Mouse (Mus musculus) liver, embryonic 12.5 days (tissue): ENCODE measurements around the gene Fam216a. TPM values are rescaled to one million over a fixed set of nuclear protein-coding genes. Genes with fewer than 3 reads are reported as not detected.
A peak's percentile ranks its signal among the peaks of the same experiment; 100 is the strongest.

Experiments
- ATAC-seq: fragments of 200-750 bp; cut with Nextera tagmentation; 2 replicates; pipeline ENCODE4 v1.8.0; 2017; ENCODE audit warnings: moderate number of reproducible peaks, mild to moderate bottlenecking, moderate library complexity
- H3K27ac ChIP-seq: fragments of 300-500 bp; sonication (generic); 2 replicates; pipeline ENCODE4 v1.5.1; 2016; ENCODE audit warnings: mild to moderate bottlenecking
- H3K27me3 ChIP-seq: fragments of 300-500 bp; sonication (generic); replicated peaks from 2 replicates; pipeline ENCODE4 v1.6.1; 2016; ENCODE audit warnings: mild to moderate bottlenecking, moderate library complexity
- H3K36me3 ChIP-seq: fragments of 300-500 bp; sonication (generic); 2 replicates; pipeline ENCODE4 v1.6.1; 2016; ENCODE audit warnings: mild to moderate bottlenecking, moderate library complexity
- H3K4me1 ChIP-seq: fragments of 300-500 bp; sonication (generic); 2 replicates; pipeline ENCODE4 v1.6.1; 2016
- H3K4me2 ChIP-seq: fragments of 300-500 bp; sonication (generic); 2 replicates; pipeline ENCODE4 v1.6.1; 2016; ENCODE audit warnings: mild to moderate bottlenecking, moderate library complexity
- H3K4me3 ChIP-seq: fragments of 300-500 bp; sonication (generic); 2 replicates; pipeline ENCODE4 v1.5.1; 2016; ENCODE audit warnings: mild to moderate bottlenecking, moderate library complexity
- H3K9ac ChIP-seq: fragments of 300-500 bp; sonication (generic); 2 replicates; pipeline ENCODE4 v1.6.1; 2016; ENCODE audit warnings: mild to moderate bottlenecking, moderate library complexity
- H3K9me3 ChIP-seq: fragments of 300-500 bp; sonication (generic); replicated peaks from 2 replicates; pipeline ENCODE4 v1.6.1; 2016; ENCODE audit warnings: mild to moderate bottlenecking, moderate library complexity
- WGBS: fragments of 180-500 bp; shearing (Covaris S2); methylation state at CpG from one replicate; pipeline ENCODE4 v1.1.7; 2016; ENCODE audit not compliant: insufficient replicate concordance; 5-methylcytosine and 5-hydroxymethylcytosine counted together
- polyA plus RNA-seq: library from polyadenylated mRNA; unstranded; fragments of >200 nt; fragmentation: Nextera tagmentation; extraction: Ambion mirVana; gene quantifications from 2 replicates; pipeline ENCODE4 v1.2.1, GENCODE M21; 2016

Gene Fam216a
- polyA plus RNA-seq, 1 experiment from 2014 or later = 31.6 TPM

DNA sequence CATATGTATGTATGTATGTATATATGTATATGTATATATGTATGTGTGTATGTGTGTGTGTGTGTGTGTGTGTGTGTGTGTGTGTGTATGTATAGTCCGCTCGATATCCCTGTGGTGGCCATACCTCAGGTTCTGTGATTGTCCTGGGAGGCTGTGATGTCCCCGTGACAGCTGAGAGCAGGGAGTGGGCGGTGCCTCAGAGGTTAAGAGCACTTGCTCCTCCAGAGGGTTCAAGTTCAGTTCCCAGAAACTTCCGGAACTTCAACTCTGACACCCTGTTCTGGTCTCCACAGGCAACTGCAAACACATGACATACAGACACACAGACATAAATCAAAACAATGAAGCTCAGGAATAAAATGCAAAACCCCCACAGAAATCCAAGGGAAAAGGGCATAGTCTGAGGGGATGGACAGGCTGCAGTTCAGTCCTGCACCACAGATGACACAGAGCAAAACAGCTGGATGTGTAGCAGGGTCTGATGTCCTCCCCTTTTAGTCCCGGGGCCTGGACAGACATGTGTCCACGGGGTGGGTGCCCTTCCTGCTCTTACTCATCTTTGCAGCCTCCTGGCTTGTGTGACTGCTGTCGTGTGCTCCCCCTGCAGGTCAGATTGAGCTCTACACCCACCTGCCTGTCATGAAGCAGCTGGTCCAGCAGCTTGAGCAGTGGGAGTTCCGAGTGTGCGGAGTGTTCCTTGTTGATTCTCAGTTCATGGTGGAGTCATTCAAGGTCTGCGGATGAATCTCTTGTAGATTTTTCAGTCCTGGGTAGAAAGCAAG lies 7.4 kb upstream of the Fam216a start:
- 55% methylated on average over 11 of the region's 11 CpGs for WGBS
- Histone ChIP-seq H3K36me3 (peaks cover 74% of the 10 kb centered on the region), H3K27me3 (no peaks in the 10 kb centered on the region), H3K27ac (no peak overlapping the region), H3K4me3 (no peak overlapping the region), H3K4me1 (no peaks in the 10 kb centered on the region), H3K9ac (no peak overlapping the region), H3K4me2 (no peak overlapping the region), H3K9me3 (no peaks in the 10 kb centered on the region)
- peak; percentile 68 for ATAC-seq

DNA sequence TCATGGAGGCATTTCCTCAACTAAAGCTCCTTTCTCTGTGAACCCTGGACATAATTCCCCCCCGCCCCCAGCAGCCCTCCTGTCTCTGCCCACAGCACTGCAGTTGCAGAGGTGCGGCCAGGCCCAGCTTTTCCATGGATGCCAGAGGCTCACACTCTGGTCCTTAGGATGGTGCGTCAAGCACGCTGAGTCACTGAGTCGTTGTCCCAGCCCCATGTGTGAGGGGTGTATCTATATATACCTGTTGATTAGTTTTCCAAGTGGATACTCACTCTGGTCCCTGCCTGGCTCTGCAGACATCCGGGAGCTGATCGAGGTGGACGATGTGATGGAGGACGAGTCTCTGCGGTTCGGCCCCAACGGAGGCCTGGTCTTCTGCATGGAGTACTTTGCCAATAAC lies 6.0 kb upstream of the Fam216a start:
- no peak overlapping the region for H3K4me2 ChIP-seq
- H3K36me3 ChIP-seq = peaks cover 83% of the 10 kb centered on the region
- WGBS = 89% methylated on average over 12 of the region's 12 CpGs

GRCm38 (mm10) chr5:122377101-122377833 lies 5.1 kb upstream of the Fam216a start:
- ATAC-seq = no peak
- peaks cover 75% of the 10 kb centered on the region for H3K36me3 ChIP-seq

More for the DNA sequence above, 6.0 kb upstream of the Fam216a start:
- Histone ChIP-seq H3K9ac (no peak overlapping the region), H3K4me1 (peaks cover 9% of the 10 kb centered on the region), H3K27me3 (no peaks in the 10 kb centered on the region), H3K4me3 (no peak overlapping the region), H3K27ac (no peak overlapping the region), H3K9me3 (no peaks in the 10 kb centered on the region)
- ATAC-seq = no peak

GRCm38 (mm10) chr5:122372878-122373277 lies 714 bp upstream of the Fam216a start:
- peaks cover 27% of the 10 kb centered on the region for H3K4me1 ChIP-seq
- H3K9ac ChIP-seq = peak overlapping the region; percentile 85
- H3K4me2 ChIP-seq = peak overlapping the region; percentile 87
- ATAC-seq = no peak
- peak overlapping the region; percentile 93 for H3K4me3 ChIP-seq
- H3K27ac ChIP-seq = peak overlapping the region; percentile 97
- H3K36me3 ChIP-seq = peaks cover 55% of the 10 kb centered on the region
- WGBS = 5% methylated on average over 5 of the region's 5 CpGs
- H3K9me3 ChIP-seq = no peaks in the 10 kb centered on the region
- no peaks in the 10 kb centered on the region for H3K27me3 ChIP-seq

More at GRCm38 (mm10) chr5:122377101-122377833, 5.1 kb upstream of the Fam216a start:
- H3K27me3 ChIP-seq = no peaks in the 10 kb centered on the region
- no peaks in the 10 kb centered on the region for H3K9me3 ChIP-seq
- peaks cover 13% of the 10 kb centered on the region for H3K4me1 ChIP-seq
- no peak overlapping the region for H3K4me3 ChIP-seq
- no peak overlapping the region for H3K27ac ChIP-seq
- H3K4me2 ChIP-seq = no peak overlapping the region
- no peak overlapping the region for H3K9ac ChIP-seq
- 82% methylated on average over 4 of the region's 4 CpGs for WGBS

GRCm38 (mm10) chr5:122371591-122372191 lies 473 bp downstream of the Fam216a start, which contains the start of gene Gpn3:
Gene Gpn3 (plus strand): TSS chr5:122371876.
- WGBS = under 1% methylated on average over 34 of the region's 46 CpGs
- H3K9me3 ChIP-seq = no peaks in the 10 kb centered on the region
- peak within 1 kb of the TSS; percentile 93 for H3K4me3 ChIP-seq
- H3K9ac ChIP-seq = peak within 1 kb of the TSS; percentile 85
- no peaks in the 10 kb centered on the region for H3K27me3 ChIP-seq
- peak within 1 kb of the TSS; percentile 87 for H3K4me2 ChIP-seq
- H3K4me1 ChIP-seq = peaks cover 27% of the 10 kb centered on the region
- peak; percentile 48; the same call in 1 of the 2 replicates for ATAC-seq
- peaks cover 60% of the 10 kb centered on the region for H3K36me3 ChIP-seq
- H3K27ac ChIP-seq = peak within 1 kb of the TSS; percentile 97

DNA sequence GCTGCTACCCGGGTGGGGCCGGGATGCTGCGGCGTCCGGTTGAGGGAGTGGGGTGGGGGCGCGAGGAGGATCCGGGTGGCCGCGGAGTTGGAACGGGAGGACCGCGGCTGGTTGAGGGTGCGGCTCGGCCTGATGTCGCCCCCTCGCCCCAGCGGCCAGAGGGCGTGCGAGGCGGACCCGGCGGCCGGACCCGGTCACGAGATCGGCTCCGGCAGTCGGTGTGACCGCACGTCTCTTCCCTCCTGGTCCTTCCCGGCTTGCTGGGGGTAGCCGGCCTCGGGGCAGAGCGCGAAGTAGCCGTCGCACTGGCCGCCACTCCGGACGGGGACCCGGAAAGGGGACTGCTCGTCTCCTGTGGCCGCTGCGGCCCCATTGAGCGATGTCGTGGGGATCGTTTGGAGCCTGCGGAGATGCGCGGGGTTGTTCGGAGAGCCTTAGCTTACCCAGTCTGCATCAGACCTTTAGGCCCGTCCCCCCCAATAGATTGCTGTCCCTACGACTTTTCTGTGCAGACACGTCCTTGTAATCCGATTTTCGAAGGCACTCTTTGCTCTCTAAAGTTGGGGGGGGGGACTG lies 17.6 kb downstream of the Fam216a start:
- peak; percentile 43; the same call in 1 of the 2 replicates for ATAC-seq
- Histone ChIP-seq H3K9ac (peak overlapping the region; percentile 94), H3K4me3 (peak overlapping the region; percentile 96), H3K4me2 (peak overlapping the region; percentile 92), H3K27ac (peak overlapping the region; percentile 83), H3K36me3 (peaks cover 8% of the 10 kb centered on the region), H3K9me3 (no peaks in the 10 kb centered on the region), H3K4me1 (peaks cover 19% of the 10 kb centered on the region), H3K27me3 (0 out of 2 replicates have a peak, but pooled peaks cover 4% of the 10 kb centered on the region)
- WGBS = under 1% methylated on average over 53 of the region's 57 CpGs

DNA sequence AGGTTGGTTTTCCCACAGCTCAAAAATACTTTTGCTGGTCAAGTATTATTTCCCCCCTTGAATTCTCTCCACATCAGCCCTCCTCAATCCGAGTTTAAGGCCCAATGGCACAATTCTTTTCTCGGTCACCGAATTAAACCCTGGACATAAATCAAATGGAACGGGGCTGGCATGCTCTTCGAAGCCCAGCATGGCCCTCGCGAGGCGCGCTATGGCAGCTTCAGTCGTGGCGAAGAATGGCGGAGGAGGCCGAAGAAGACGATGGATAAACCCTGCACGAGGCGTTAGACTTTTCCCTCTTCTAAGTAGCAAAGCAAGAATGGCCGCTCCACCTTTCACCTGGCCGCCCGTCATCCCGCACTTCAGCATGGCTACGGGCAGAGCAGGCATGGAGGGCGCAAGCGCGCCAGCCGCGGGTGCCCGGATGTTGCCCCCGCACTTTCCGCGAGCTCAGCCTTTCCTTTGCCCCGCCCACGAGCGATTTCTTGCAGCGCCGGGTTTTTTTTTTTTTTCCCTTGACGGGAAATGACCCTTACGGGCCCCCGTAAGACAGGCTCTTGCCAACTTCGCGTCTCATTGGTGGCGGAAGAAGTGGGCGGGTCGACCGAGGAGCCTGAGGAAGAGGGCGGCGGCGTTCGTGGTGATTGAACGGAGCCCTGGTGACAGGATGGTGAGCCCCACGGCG lies 18.2 kb downstream of the Fam216a start, which contains the start of the genes Rad9b and Vps29:
TSS of gene Rad9b (minus strand) at position 427 of the 685 bp plus-strand sequence.
TSS of gene Vps29 (plus strand) at position 563 of the 685 bp plus-strand sequence.
- ATAC-seq = peak; percentile 94
- Histone ChIP-seq H3K36me3 (peaks cover 5% of the 10 kb centered on the region), H3K27me3 (0 out of 2 replicates have a peak, but pooled peaks cover 4% of the 10 kb centered on the region), H3K4me1 (peaks cover 19% of the 10 kb centered on the region), H3K27ac (peak within 1 kb of the TSS; percentile 83), H3K9me3 (no peaks in the 10 kb centered on the region), H3K4me3 (peak within 1 kb of the TSS; percentile 96), H3K9ac (peak within 1 kb of the TSS; percentile 94), H3K4me2 (peak within 1 kb of the TSS; percentile 92)
- 2% methylated on average over 51 of the region's 51 CpGs for WGBS

GRCm38 (mm10) chr5:122345777-122346176 lies 26.4 kb downstream of the Fam216a start:
- 65% methylated on average over 4 of the region's 4 CpGs for WGBS
- Histone ChIP-seq H3K27ac (no peak overlapping the region), H3K9me3 (no peaks in the 10 kb centered on the region), H3K4me3 (no peak overlapping the region), H3K9ac (no peak overlapping the region), H3K4me2 (no peak overlapping the region), H3K4me1 (no peaks in the 10 kb centered on the region), H3K36me3 (no peaks in the 10 kb centered on the region), H3K27me3 (no peaks in the 10 kb centered on the region)
- no peak for ATAC-seq

- H3K27me3 ChIP-seq = no peaks in the 10 kb centered on the region
- WGBS = 6% methylated on average over 5 of the region's 5 CpGs
These were observed 27.9 kb downstream of the Fam216a start for GRCm38 (mm10) chr5:122344260-122344659.

DNA sequence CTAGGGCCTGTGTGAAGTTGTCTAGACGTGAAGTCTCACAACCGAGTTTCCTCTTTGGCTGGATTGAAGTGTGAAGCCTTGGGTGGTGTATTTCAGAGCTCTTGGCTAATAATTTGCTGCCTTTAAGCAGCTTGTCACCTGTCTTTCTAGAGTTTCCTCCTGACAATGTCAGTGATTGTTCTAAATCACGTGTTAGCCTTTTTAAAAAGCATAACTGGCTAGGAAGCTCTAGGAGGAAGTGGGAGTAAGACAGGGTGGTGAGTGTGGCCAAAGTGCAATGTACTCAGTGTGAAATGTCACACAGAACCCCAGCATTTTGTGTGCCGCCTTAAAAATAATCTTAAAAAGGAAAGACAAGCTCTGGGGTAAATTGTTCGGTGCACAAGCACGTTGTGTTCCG lies 28.4 kb downstream of the Fam216a start:
- Histone ChIP-seq H3K27ac (no peak overlapping the region), H3K9ac (no peak overlapping the region), H3K4me1 (no peaks in the 10 kb centered on the region), H3K9me3 (no peaks in the 10 kb centered on the region), H3K4me2 (no peak overlapping the region), H3K36me3 (no peaks in the 10 kb centered on the region), H3K27me3 (no peaks in the 10 kb centered on the region), H3K4me3 (no peak overlapping the region)
- no peak for ATAC-seq
- WGBS = 48% methylated on average over 7 of the region's 7 CpGs

More at GRCm38 (mm10) chr5:122344260-122344659, 27.9 kb downstream of the Fam216a start:
- Histone ChIP-seq H3K4me1 (no peaks in the 10 kb centered on the region), H3K9ac (no peak overlapping the region), H3K9me3 (no peaks in the 10 kb centered on the region), H3K4me3 (no peak overlapping the region), H3K36me3 (no peaks in the 10 kb centered on the region), H3K4me2 (no peak overlapping the region), H3K27ac (no peak overlapping the region)
- ATAC-seq = no peak

GRCm38 (mm10) chr5:122342874-122343273 lies 29.3 kb downstream of the Fam216a start:
- no peak for ATAC-seq
- no peak overlapping the region for H3K4me2 ChIP-seq
- H3K36me3 ChIP-seq = no peaks in the 10 kb centered on the region
- WGBS = 18% methylated on average over 1 of the region's 1 CpGs
- H3K9me3 ChIP-seq = no peaks in the 10 kb centered on the region
- H3K9ac ChIP-seq = no peak overlapping the region
- H3K27me3 ChIP-seq = no peaks in the 10 kb centered on the region
- H3K4me3 ChIP-seq = no peak overlapping the region
- no peaks in the 10 kb centered on the region for H3K4me1 ChIP-seq
- no peak overlapping the region for H3K27ac ChIP-seq
